Mouse (Mus musculus): ENCODE measurements around the gene Hdac10.
A peak's percentile ranks its signal among the peaks of the same experiment; 100 is the strongest.

Hdac10 gene

DNA sequence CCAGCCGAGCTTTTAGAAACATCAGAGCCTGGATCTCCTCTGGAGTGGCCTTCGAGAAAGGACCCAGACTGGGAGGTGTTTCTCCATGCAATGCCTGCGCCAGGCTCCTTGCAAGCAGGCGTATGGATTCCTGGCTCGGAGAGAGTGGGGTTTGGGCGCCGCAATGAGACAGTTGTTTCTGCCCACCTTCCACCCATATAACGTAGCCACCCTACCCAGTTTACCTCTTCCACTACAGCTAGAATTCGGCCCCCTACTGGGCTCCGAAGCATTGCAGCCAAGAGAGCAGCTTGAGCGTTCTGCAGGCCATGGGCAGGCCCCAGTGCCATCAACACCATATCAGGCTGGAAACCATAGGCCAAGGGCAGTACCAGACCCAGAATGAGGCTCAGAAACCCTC lies 4.9 kb downstream of the Hdac10 start:
- DNase-seq: peak; percentile 68 to 77

DNA sequence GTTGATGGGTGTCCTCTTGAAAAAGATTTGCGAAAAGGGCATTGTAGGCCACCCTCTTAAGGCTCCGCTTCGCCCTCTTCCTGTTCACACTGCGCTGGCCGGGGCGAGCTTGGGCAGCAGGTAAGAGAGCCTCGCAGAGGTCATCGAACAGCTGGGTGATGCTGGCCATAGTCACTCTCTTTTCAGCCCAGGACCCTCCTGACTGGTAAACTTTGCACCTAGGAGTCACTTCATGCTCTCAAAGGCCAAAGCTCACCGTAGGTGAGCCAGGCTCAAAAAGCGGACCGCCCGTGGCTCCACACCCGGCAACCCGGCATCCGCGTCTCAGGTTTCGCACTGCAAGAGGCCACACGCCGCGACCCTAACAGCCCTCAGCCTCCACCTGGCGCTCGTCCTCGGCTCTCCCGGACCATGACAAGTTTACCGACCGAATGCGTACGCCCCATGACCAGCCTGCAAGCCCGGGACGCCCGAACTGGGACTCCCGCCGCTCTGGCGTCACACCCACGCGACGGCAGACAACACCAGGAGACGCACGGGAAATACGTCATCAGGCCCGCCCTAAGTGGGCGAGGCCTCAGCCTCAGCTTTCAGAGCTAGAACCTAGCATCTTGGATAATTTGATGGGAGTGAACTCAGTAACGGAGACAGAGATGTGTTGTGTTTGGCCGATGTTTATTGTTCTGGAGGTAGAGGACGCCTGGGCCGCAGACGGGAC lies 5.7 kb downstream of the Hdac10 start, which contains the start of gene Tubgcp6:
Gene Tubgcp6 (minus strand): TSS at position 464 of the 718 bp plus-strand sequence.
- peak; percentile 98 for DNase-seq

DNA sequence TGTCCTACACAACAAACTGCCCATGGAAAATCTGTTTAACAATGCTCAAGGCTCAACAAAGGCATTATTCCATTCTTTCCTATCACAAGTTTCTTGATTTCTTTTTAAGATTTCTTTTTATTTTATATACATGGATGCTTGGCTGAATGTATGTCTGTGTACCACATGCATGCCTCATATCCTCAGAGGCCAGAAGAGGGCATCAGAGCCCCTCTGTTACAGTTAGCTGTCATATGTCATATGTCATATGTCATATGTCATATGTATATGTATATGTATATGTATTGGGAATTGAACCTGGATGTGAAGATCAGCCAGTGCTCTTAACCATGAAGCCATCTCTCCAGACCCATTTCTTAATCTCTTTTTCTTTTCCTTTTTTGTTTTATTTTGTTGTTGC lies 10.5 kb downstream of the Hdac10 start:
- DNase-seq: peak in 1 of 2 experiments; percentile 28

DNA sequence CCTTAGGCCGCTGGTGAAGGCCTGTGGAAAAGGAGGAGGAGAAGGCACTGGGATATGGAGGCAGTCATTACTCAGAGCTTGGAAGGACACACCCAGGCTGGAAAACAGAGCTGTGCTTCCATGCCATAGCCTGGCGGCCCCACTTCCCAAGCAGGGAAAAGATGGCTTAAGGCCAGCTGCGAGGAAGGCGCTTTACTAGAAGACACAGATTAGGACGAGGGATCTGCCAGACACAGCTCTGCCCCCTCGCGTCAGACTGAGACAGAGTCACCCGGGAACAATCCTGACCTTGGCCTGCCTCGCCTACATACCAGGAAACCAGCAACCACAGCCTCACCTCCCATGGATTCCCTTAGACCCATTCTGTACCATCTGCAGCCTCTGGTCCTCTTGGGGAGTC lies 18.4 kb downstream of the Hdac10 start:
- peak; percentile 70 to 80 for DNase-seq

DNA sequence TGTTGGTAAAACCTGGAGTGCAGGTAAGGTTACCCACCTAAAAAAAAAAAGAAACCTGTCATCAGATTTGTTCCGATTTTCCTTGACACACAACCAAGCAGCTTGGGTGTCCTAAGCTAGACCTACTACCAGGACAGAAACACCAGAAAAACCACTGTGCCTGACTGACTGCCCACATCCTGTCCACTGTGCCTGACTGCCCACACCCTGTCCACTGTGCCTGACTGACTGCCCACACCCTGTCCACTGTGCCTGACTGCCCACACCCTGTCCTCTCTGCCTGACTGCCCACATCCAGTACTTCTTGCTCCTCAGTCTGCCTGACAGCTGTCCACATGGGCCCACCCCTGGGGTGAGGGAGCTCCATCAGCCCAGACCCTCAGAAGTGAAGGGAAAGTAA lies 21.5 kb downstream of the Hdac10 start:
- no peak for DNase-seq

DNA sequence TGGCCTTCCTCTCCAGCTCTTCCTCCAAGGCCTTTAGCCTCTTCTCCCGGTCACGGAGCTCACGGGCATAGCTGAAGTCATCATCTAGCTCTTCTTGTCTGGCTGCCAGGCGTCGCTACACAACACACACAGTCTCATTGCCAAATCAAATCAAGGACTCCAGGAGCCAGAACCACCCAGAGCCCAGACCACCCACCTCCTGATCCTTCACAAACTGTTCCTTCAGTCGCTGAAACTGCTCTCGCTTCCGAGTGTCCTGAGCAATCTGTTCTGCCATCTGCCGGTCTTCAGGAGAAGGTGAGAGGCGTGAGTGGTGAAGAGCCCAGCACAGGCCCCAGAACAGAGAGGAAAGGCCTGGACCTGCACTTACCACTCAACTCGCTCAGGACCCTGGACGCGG lies 22.4 kb downstream of the Hdac10 start:
- DNase-seq: peak; percentile 83 to 85

DNA sequence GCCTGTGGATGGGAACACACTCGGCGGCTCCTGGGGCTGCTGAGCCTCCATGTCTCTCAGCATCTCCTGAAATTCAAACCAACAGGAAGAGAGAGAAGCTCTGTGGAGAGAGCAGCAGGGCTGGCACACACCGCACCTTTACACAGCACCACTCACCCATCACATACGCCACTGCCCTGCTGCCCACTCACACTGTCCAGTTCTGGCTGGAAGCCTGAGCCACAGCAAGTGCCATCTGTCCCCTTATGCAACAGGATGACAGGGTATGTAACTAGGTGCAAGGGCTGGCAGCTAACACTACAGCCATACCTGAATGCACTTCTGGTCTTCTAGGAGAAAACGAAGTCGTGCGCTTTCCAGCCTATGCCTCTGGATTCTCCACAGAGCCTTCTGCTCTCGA lies 24.1 kb downstream of the Hdac10 start:
- peak; percentile 95 for DNase-seq

DNA sequence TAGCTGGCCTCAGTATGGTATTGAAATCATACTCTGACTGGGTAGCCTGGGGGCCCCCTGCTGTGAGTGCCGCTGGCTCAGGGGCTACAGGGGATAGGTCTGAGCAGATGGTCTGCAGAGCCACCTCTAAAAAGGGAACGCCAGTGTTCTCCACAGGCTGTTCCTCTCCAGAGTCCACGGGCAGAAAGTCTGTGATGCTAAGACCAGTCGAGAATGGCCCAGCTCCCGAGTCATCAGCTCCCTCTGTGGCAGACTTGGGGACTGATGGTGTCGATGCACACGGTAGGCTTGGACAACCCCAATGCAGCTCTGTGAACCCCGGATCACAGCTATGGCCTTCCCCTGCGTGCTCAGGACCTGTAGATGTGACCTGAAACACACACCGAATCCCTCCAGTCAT lies 24.6 kb downstream of the Hdac10 start:
- peak; percentile 80 to 83 for DNase-seq

DNA sequence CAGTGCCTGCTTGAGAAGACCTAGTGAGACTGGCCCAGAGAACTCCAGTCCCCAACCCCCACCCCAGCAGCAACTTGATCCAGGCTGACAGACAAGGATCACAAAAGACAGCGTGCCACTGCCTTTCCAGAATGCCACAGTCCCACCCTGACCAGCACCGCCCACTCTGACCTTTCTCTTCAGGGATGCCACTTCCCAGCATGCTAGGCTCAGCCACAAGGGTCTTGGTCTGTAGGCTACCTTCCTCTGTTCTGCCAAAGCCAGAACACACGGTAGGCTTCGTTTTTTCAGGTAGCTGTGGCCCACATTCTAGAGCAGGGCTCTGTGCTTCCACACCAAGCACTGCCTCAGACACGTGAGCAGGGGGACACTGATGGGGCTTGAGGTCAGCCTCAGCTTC lies 25.9 kb downstream of the Hdac10 start:
- DNase-seq: no peak

DNA sequence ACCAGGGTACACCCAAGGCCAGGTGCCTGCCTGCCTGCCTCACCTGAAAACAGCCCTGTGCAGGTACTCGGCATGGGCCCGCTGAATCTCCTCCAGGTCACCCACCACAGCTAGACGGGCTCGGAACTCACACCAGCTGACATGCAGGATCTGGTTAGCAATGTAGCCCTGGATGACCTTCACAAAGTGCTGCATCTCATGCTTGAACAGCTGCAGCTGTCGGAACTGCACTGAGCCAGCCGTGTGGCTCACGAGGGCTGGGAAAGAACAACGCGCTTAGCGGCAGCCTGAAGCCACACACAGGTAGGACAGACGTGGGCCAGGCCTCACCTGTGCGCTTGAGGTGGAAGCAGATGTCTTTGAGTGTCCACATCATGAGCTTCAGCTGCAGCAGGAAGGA lies 27.7 kb downstream of the Hdac10 start:
- DNase-seq: peak in 1 of 2 experiments; percentile 32

DNA sequence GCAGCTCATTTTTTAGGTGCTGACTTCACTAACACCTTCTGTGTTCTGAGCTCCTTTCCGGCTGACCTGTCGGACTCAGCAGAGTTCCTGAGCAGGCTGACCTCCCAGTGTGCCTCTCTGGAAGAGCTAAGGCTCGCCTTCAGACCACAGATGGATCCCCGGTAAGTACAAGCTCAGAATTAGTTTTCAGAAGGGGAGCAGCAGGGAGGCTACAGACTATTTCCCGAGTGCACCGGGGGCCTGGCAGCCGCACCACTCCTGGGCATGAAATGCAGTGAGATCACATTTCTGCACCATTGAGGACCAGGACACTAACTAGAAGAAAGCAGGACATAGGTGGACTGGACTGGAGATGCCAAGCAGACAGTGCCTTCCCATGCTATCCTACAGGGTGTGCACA lies 29.9 kb downstream of the Hdac10 start:
- DNase-seq: peak; percentile 80 to 81

DNA sequence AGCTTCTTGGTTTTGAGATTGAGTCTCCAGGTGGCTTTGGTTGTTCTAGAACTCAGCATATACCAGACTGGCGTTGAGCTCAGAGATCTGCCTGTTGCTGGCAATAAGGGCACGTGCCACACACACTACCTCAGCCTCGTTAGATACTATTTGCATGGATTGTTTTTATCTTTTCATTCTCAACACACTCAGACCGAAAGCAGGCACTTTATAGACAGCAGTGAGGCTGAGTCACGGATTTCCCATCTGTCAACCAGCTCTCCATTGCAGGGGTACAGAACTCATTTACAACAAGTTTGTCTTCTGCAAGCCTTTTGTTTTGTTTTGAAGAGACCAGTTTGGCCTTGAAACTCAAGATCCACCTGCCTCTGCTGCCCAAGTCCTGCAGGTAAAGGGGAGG lies 31.1 kb downstream of the Hdac10 start:
- no peak for DNase-seq

DNA sequence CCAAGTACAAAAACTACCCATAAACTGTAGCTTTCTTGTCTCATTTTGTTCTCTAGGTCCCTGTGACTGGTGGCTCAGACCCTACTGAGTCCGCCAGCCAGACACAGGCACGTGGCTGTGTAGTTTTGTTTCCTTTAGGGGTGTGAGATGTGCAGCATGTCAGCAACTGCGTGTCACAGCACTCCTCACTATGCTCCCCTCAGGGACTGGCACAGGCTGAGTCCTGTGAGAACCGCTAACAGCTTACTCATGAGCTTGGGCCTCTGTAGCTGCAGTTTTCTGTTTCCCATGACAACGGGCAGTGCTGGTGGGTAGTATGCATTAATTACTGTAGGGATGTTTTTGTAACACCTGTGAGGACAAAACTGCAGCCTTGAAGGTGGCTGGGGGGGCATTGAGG lies 36.3 kb downstream of the Hdac10 start:
- no peak for DNase-seq

DNA sequence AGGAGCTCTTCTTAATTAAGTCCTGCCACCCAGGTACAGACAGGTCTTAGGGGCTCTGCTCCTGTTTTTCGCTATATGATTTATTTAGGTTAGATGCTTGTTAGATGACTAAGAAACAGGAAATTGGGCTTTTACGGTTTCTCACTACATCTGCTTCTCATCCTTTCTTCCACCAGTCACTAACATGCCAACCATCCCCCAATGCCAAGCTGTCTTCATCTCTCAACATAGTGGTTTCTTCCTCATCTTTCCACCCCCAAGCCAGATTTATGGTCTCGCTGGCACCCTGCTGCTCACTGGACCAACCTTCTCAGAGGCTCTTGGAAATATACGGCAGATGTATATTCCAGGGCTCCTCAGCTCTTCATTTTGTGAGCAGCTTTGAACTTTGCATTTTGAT lies 37.8 kb downstream of the Hdac10 start:
- DNase-seq: no peak

DNA sequence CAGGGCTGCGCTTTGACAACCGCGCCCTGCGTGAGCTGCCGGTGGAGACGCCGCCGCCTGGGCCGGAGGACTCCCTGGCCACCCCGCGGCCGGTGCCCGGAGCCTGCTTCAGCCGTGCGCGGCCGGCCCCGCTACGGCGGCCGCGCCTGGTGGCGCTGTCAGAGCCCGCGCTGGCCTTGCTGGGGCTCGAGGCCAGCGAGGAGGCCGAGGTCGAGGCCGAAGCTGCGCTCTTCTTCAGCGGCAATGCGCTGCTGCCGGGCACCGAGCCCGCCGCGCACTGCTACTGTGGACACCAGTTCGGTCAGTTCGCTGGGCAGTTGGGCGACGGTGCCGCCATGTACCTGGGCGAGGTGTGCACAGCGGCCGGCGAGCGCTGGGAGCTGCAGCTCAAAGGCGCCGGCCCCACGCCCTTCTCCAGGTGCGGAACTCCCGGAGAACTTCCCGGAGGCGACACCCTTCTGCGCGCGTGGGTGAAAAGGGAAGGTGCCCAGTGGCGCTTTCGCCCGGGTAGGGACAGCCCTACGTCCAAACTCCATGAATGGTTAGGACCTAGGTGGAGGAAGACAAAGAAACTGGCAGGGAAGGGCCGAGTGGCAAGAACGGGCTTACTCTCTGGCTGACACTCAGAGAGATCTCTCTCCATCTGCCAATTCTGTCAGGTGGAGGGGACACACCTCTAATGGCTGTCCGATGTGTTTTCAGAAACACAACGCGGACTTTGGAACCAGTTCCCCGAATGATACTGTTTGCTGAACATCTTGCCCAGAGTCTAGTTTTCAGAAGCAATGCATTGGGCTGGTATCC lies 39.0 kb downstream of the Hdac10 start:
- DNase-seq: peak in 1 of 2 experiments; percentile 73

DNA sequence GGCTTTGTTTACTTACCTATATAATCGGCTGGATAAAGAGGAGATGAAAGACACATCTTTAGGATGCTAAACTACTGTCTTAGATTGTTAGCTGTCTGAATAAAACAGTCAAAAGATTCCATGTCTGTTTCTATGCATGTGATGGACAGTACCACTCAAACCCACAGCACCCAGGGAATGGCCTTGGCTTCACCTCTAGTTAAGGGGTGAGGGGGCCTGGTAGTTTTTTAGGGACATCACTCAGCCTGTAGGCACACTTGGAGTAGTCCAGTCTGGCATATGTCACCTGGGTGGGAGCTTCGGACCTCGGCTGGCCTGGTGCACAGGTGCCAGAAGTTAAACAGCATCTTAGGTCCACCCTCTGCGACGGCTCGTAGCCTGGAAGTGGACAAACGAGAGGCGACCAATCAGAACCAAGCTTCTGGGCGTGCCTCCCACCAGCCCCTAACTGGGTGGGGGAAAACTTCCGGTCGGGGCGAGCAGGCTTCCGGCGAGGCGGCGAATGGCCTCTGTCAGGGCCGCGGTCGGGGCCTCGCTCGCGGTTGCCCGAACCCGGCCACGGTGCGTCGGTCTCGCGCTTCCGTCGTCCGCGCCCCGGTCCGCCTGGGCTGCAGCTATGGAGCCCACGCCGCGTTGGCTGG lies 39.8 kb downstream of the Hdac10 start, which contains the start of gene Selenoo:
Gene Selenoo (plus strand): TSS at position 478 of the 641 bp plus-strand sequence.
- peak; percentile 92 to 95 for DNase-seq

DNA sequence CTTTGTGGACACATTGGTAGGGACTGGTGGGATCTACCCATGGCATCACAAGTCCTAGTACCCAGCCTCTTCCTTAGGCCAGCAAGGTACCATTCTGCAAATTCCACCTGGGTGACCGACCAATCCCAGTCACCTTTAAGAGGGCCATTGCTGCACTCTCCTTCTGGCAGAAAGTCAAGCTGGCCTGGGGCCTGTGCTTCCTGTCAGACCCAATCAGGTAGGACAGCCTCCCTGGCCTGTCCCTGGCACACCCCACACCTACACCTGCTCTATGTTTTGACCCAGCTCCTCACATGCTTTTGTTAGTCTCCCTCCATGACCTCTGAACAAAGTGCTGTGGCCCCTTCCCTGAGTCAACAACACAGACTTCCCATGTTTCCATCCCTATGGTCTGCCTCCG lies 43.7 kb downstream of the Hdac10 start:
- DNase-seq: peak; percentile 45 to 61

DNA sequence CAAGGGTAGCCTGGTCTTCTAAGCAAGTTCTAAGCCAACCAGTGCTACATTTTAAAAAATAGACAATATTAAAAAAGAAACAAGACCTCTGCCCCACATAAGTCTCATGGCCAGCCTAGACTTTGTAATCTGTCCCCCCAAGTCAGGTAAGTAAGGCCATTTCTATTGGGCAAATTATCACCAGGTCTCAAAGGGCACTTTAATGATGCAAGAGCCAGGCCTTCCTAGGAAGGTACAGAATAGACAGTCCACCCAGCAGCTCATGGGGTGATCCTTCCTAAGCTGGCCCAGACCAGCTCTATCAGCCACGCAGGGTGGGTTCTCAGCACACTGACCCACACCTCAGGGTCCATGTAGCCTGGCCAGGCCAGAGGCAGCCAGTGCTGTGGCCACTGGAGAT lies 44.6 kb downstream of the Hdac10 start:
- no peak for DNase-seq

DNA sequence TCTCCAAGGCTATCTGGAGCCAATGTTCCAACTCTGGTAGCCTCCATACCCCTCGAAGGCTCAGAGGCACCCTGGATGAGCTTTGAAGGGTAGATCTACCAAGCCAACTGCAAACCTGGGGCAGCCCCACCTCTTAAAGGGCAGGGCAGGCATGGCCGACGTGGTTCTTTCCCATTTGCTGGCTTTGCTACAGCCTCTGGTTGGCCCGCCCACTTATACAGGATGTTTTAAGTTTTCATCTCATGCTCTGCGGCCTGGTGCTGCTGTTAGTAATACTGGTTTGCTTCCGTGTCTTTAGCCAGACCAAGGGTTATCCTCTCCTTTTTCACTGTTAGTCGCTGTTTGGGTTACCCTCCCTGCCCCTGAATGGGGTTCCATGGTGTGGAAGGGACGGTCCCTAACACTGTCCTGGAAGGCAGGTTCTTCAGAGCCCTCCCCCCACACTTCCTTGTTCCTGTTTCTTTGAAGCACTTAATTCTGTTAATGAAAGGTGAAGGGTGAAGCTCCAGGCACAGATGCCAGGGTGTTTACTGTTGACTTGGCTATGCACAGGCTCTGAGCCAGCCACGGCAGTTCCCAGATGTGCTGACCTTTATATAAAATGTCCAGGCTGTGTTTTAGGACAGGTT lies 50.2 kb downstream of the Hdac10 start:
- no peak for DNase-seq

DNA sequence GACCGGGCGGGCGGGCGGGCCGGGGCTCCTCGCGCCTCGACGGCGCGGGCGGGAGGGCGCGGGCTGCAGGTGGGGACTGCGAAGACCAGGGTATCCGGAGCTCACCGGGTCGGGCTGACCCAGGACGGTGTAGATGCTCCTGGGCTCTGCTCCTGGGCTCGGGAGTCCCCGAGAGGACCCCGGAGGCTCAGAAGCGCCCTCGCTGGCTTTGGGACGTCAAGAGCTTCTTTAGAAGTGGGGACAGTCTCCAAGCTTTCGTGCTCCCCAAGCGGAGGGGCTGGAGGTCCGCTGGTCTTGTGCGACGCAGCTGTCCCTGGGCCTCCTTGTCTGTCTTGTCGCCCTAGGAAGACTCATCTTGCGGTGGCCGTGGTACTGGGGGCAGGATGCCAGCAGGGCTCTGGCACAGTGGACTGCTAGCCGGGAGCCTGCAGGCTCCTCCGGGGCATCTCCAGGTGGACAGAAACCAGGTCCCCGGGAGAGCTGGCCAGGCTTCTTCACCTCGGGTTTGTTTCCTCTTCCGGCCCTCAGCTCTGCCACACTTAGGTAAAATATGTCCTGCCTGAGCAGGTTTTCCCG lies 52.3 kb downstream of the Hdac10 start:
- DNase-seq: peak; percentile 83 to 86

DNA sequence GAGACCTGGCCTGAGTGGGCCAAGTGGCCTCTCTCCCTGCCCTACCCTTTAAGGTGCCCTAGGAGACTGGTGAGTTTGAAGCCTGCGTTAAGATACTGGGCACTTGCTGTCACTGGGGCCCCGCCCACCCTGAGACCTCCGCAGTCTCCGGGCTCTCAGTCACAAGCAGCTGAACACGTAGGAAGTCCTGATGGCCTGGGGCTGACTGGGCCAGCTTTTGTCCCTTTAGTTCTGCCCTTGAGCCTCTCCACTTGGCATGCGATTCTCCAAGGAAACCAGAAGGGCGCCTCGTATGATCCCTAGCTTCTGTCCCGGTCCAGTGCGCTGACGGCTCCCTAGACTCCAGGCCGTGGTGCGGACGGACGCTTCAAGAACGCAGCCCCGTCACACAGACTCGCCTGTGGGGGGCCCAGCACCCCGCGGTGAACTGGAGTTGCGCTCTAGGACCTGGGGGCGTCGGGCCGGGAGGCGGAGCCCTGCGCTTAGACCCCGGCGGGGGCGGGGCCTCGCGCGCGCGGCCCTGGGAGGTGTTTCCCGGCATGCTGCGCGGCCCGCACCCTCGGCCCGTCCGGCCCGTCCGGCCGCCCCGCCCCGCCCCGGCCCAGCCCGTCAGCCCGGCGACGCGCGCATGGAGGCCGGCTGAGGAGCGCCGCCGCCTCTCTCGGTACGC lies 52.9 kb downstream of the Hdac10 start:
- DNase-seq: peak; percentile 92 to 97
